Mouse (Mus musculus): ENCODE results near the gene Usp49. TPM values are rescaled to one million over a fixed set of nuclear protein-coding genes. Genes with fewer than 3 reads are reported as not detected.

Usp49 gene
- polyA plus RNA-seq, 1 experiment, result 12.4 TPM

GRCm38 (mm10) chr17:47721183-47721582 lies 90.7 kb downstream of the Usp49 start:
- DNase-seq (ENCODE audit: extremely low spot score in 1 of 2, low spot score in 1 of 2), result no peak

- no peak for DNase-seq (ENCODE audit: extremely low spot score in 1 of 2, low spot score in 1 of 2)
Observed at GRCm38 (mm10) chr17:47726566-47726965, 96.1 kb downstream of the Usp49 start, which contains the start of gene Pgc. Pgc (plus strand) TSS chr17:47726842.

- no peak for DNase-seq (ENCODE audit: extremely low spot score in 1 of 2, low spot score in 1 of 2)
Observed at GRCm38 (mm10) chr17:47730633-47731575, 100.4 kb downstream of the Usp49 start.

GRCm38 (mm10) chr17:47735553-47736100 lies 105.1 kb downstream of the Usp49 start:
- no peak for DNase-seq (ENCODE audit: extremely low spot score in 1 of 2, low spot score in 1 of 2)

Other genes starting within 250 kb of the Usp49 start
- 0.52 and 1.4 TPM in 2 replicates for gene Guca1b, start 245.3 kb upstream of the Usp49 start, polyA plus RNA-seq (2012; rRNA removed)
- gene Guca1a, start 230.1 kb upstream of the Usp49 start, polyA plus RNA-seq (2012; rRNA removed), result 0.38 and 0.66 TPM in 2 replicates
- gene AI661453, start 194.1 kb upstream of the Usp49 start, polyA plus RNA-seq (2012; rRNA removed), result 0.23 and 0.24 TPM in 2 replicates
- gene 1700001C19Rik, start 193.3 kb upstream of the Usp49 start, polyA plus RNA-seq (2012; rRNA removed), result 0.13 and 0.28 TPM in 2 replicates
- gene Taf8, start 128.4 kb upstream of the Usp49 start, polyA plus RNA-seq (2012; rRNA removed), result 30.5 and 32.6 TPM in 2 replicates
- 34.4 and 36.0 TPM in 2 replicates for gene Ccnd3, start 125.6 kb upstream of the Usp49 start, polyA plus RNA-seq (2012; rRNA removed)
- 18.0 TPM in 2 replicates for gene Bysl, start 19.2 kb upstream of the Usp49 start, polyA plus RNA-seq (2012; rRNA removed)
- gene Med20, start 19.1 kb upstream of the Usp49 start, polyA plus RNA-seq (2012; rRNA removed), result 33.2 and 34.6 TPM in 2 replicates
- gene Gm20517, start 19.1 kb upstream of the Usp49 start, polyA plus RNA-seq (2012; rRNA removed), result 3.5 and 3.7 TPM in 2 replicates
- gene Tomm6, start 57.7 kb downstream of the Usp49 start, polyA plus RNA-seq (2012; rRNA removed), result 143 and 168 TPM in 2 replicates
- 39.1 and 39.9 TPM in 2 replicates for gene Frs3, start 58.3 kb downstream of the Usp49 start, polyA plus RNA-seq (2012; rRNA removed)
- gene Gm21981, start 63.8 kb downstream of the Usp49 start, polyA plus RNA-seq (2012; rRNA removed), result 4.3 and 6.6 TPM in 2 replicates
- 1.0 TPM in 1 of 2 replicates, not detected in the other for gene Prickle4, start 64.0 kb downstream of the Usp49 start, polyA plus RNA-seq (2012; rRNA removed)
- not detected in 2 replicates for gene Pgc, start 96.2 kb downstream of the Usp49 start, polyA plus RNA-seq (2012; rRNA removed)
- gene Tfeb, start 106.3 kb downstream of the Usp49 start, polyA plus RNA-seq (2012; rRNA removed), result 9.5 and 9.9 TPM in 2 replicates
- 3.8 and 4.6 TPM in 2 replicates for gene Mdfi, start 204.0 kb downstream of the Usp49 start, polyA plus RNA-seq (2012; rRNA removed)

Measured in frontal cortex, adult 2 months (tissue).